Mouse (Mus musculus): ENCODE measurements around the gene Pkd1l3. TPM values are rescaled to one million over a fixed set of nuclear protein-coding genes. Genes with fewer than 3 reads are reported as not detected.

Gene Pkd1l3
- 1 to 10 TPM in 1 of 2 experiments, under 1 TPM in 1; 0.32 to 1.6 TPM for polyA plus RNA-seq (2017; shearing (Covaris generic))

DNA sequence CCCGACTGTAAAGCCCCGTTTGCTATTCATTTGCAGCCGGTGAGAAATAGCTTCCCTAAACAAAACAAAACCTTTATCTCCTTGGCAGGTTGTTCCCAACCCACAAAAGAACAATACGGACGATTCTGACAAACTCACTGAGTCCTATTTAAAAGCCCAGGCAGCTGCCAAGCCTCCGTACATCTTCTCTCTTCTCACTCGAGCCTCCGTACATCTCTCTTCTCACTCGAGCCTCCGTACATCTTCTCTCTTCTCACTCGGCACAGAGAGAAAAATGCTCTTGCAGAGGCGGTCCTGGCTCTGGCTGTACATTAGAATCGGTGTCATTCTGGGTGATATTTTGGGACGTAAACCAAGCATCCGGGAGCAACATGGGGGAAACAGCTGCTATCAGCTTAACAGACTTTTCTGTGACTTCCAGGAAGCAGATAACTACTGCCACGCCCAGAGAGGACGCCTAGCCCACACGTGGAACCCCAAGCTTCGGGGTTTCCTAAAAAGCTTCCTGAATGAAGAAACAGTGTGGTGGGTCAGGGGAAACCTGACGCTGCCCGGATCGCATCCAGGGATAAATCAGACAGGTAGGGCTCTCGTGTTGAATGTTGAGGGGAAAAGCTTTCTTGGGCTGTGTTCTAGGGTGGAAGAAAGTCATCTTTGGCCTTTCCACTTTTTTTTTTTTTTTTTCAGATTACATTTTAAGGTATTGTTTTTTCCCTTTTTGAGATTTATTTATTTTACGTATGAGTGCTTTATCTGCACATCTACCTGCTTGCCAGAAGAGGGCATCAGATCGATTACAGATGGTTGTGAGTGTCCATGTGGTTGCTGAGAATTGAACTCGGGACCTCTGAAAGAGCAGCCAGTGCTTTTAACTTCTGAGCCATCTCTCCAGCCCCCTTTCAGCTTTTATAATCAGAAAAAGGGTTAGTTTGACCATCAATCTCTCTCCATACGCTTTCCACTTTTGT is at the start of gene Pkd1l3:
TSS of gene Pkd1l3 (plus strand) at position 275 of the 968 bp plus-strand sequence.
- peak; percentile 77 for ATAC-seq

- ATAC-seq = no peak
Observed at GRCm38 (mm10) chr8:109564766-109565165, 49.6 kb upstream of the Pkd1l3 start.

GRCm38 (mm10) chr8:109565498-109566333 is 48.6 kb upstream of the Pkd1l3 start, which contains the start of the genes Dhx38 and Txnl4b:
Gene Dhx38 (minus strand): TSS chr8:109565861.
Gene Txnl4b (plus strand): TSS chr8:109565892.
- peak; percentile 99 for ATAC-seq

- no peak for ATAC-seq
Observed at GRCm38 (mm10) chr8:109571139-109571538, 43.2 kb upstream of the Pkd1l3 start.

- ATAC-seq = no peak
Observed at GRCm38 (mm10) chr8:109576311-109576710, 38.0 kb upstream of the Pkd1l3 start.

- no peak for ATAC-seq
Observed at GRCm38 (mm10) chr8:109578900-109579301, 35.4 kb upstream of the Pkd1l3 start, which contains the start of gene Hp. Gene Hp (minus strand): TSS chr8:109579172.

- no peak for ATAC-seq
Observed at GRCm38 (mm10) chr8:109584293-109584692, 30.0 kb upstream of the Pkd1l3 start.

- ATAC-seq = no peak
Observed at GRCm38 (mm10) chr8:109584830-109585229, 29.5 kb upstream of the Pkd1l3 start.

GRCm38 (mm10) chr8:109585652-109586051 is 28.7 kb upstream of the Pkd1l3 start:
- no peak for ATAC-seq

- ATAC-seq = no peak
Observed at GRCm38 (mm10) chr8:109586972-109587504, 27.3 kb upstream of the Pkd1l3 start.

- ATAC-seq = no peak
Observed at GRCm38 (mm10) chr8:109590901-109591300, 23.4 kb upstream of the Pkd1l3 start.

- no peak for ATAC-seq
Observed at GRCm38 (mm10) chr8:109591367-109591766, 22.9 kb upstream of the Pkd1l3 start.

DNA sequence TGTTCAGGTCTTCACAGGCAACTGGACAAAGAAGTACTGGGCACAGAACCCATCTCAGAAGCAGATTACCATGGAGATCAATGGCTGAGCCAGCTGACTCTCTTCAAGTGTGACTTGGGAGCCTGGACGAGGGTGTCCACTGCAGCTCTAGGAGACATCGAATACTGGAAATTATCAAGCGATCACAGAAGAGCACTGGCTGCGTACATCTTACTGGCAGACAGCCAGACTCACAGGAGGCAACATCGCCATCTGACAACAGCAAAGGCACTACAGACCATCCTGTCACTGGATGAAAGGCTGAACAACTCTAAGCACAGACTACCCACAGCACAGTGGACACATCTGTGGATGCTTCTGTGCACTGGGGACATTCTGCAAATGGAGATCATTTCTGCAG is 22.2 kb upstream of the Pkd1l3 start:
- ATAC-seq = no peak

DNA sequence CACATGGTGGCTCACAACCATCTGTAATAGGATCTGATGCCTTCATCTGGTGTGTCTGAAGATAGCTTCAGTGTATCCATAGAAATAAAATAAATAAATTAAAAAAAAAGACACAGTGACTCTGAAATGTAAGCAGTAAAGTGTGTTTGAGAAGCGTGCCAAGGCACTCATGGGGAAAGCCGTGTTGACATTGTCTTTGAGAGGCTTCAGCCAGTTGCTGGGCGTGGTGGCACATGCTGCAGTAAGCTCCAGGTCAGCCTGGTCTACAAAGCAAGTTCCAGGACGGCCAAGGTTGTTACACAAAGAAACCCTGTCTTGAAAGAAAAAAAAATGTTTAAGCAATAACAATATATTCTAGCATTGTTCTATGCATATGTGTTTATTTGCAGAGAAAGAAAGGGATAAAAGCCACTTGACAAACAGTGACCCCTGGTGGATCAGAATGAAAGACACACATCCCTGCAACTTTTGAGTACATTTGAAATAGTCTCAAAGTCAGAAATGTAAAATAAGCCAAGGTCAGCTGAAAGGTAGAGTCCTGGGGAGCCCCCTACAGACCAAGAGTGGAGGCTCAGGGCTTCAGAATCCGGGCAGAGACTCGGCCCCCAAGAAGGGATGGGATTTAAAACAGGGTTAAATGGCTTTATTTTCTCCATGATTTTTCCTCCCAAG is 21.1 kb upstream of the Pkd1l3 start:
- ATAC-seq = no peak

DNA sequence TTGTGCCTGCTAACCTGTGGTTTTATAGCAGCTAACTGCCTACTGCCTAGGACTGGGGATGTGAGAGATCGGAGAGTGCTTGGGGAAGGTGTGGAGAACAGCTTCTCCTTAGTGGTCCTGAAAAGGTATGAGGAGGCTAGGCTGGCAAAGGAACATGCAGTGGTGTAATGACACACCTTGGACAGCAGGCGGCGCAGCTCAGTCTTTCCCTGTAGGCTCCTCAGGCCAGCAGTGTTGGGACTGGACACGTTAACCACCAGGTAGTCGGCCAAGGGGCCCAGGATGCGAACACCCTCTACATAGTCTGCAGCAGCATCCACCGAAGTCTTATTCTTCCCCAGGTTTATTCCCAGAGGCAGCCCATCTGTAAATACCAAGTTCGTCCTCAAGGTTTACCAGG is 18.5 kb upstream of the Pkd1l3 start:
- ATAC-seq = peak; percentile 54

- no peak for ATAC-seq
Observed at GRCm38 (mm10) chr8:109606725-109607124, 7.6 kb upstream of the Pkd1l3 start.

- no peak for ATAC-seq
Observed at GRCm38 (mm10) chr8:109607650-109608049, 6.7 kb upstream of the Pkd1l3 start.

DNA sequence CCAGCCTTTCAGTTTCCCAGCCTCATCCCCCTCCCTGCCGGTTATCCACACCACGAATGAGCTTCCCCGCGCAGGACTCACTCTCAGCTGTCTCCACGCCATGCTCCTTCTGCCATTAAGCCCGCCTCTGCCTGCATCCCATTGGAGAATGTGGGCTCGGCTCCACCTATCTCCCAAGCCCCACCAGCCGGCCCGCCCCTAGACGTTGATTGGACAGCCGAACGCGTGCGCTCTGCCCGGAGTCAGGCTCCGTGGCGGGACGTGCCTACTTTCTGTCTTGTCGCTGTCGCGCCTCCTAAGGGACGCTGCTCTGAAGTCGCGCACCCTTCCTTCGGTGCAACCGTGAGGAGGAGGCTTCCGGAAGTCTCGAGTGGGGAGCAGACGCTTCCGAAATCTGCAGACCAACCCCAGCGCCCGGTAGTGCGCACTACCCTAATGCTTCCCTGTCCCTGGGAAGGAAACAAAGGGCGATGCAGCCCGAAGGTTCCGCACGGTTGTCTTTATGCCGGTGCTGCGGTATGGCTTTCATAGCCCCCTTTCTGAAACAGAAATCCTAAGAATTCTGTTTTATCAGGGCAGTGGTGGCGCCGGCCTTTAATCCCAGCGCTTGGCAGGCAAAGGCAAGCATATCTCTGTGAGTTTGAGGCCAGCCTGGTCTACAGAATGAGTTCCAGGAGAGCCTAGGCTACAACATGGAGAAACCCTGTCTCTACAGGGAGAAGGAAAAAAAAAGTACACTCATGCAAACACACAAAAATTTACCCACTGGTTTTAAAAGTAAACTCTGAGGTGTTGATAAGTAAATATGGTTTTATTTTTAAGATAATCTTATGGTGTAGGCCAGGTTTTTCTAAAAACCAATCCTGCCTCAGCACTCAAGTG is 5.8 kb upstream of the Pkd1l3 start, which contains the start of gene Dhodh:
TSS of gene Dhodh (minus strand) at position 403 of the 882 bp plus-strand sequence.
- peak; percentile 97 for ATAC-seq

DNA sequence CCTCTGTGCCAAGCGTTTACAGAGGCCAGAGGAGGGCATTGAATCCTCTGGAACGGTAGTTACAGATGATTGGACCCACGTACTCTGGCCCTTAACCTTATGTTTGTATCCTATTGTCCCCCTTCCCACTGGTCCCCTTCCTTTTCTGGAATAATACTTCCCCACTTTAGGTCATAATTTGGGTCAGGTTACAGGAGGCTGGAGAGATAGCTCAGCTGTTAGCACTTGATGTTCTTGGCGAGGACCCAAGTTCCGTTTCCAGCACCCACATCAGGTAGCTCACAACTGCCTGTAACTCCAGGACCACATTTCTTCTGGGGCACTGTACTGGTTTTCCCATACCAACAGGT is 5.2 kb upstream of the Pkd1l3 start:
- ATAC-seq = no peak

DNA sequence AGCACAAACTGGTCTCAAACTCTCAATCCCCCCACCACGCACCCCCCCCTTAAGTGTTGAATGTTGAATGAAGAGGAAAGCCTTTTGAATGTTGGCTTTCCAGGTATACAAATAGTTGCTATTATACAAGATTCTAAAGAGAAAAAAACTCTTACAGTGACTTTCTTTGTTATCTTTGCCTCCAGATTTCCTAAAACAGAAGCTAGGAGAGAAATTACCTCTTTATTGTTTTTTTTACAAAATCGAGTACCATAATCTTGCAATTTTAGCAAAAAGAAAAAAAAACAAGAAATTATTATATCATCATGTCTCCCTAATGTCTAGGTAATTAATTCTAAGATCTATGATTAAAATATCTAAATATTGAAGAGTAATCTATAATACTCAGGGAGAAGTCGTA is 1.3 kb downstream of the Pkd1l3 start:
- ATAC-seq = no peak

GRCm38 (mm10) chr8:109628638-109629037 is 14.3 kb downstream of the Pkd1l3 start:
- ATAC-seq = no peak

Data from activated CD4-positive, CD25-positive, alpha-beta regulatory T cell, adult 4 months (primary cell).